Mouse (Mus musculus): ENCODE results near the gene Dmbt1.
A peak's percentile ranks its signal among the peaks of the same experiment; 100 is the strongest.
"Not testable (repeated sequence)": the region's sequence is repeated elsewhere in the genome, so short reads cannot be mapped to it uniquely, and the experiment has no call there.

Gene Dmbt1

GRCm38 (mm10) chr7:131054808-131055370, 23.0 kb downstream of the Dmbt1 start:
- no peak for DNase-seq

GRCm38 (mm10) chr7:131057918-131058317, 26.1 kb downstream of the Dmbt1 start:
- not testable (repeated sequence) for DNase-seq

- DNase-seq, result not testable (repeated sequence)
Measured at GRCm38 (mm10) chr7:131059808-131060207, 28.0 kb downstream of the Dmbt1 start.

GRCm38 (mm10) chr7:131062541-131062940, 30.7 kb downstream of the Dmbt1 start:
- DNase-seq, result no peak

- DNase-seq, result peak in 1 of 2 experiments; percentile 10
Measured at GRCm38 (mm10) chr7:131068191-131068590, 36.3 kb downstream of the Dmbt1 start.

GRCm38 (mm10) chr7:131073476-131073875, 41.6 kb downstream of the Dmbt1 start:
- not testable (repeated sequence) for DNase-seq

GRCm38 (mm10) chr7:131074098-131074497, 42.2 kb downstream of the Dmbt1 start:
- DNase-seq, result not testable (repeated sequence)

- DNase-seq, result no peak
Measured at GRCm38 (mm10) chr7:131075956-131076355, 44.1 kb downstream of the Dmbt1 start.

- DNase-seq, result not testable (repeated sequence)
Measured at GRCm38 (mm10) chr7:131082403-131082802, 50.5 kb downstream of the Dmbt1 start.

GRCm38 (mm10) chr7:131112486-131112885, 80.6 kb downstream of the Dmbt1 start:
- DNase-seq, result peak in 1 of 2 experiments; percentile 39

GRCm38 (mm10) chr7:131113676-131114075, 81.8 kb downstream of the Dmbt1 start:
- DNase-seq, result no peak

- no peak for DNase-seq
Measured at GRCm38 (mm10) chr7:131114434-131114833, 82.6 kb downstream of the Dmbt1 start.

- DNase-seq, result no peak
Measured at GRCm38 (mm10) chr7:131122210-131122807, 90.5 kb downstream of the Dmbt1 start.

GRCm38 (mm10) chr7:131130021-131130420, 98.2 kb downstream of the Dmbt1 start:
- no peak for DNase-seq

- no peak for DNase-seq
Measured at GRCm38 (mm10) chr7:131133181-131133580, 101.3 kb downstream of the Dmbt1 start.

- DNase-seq, result no peak
Measured at GRCm38 (mm10) chr7:131146214-131146613, 114.4 kb downstream of the Dmbt1 start, which contains the start of gene 4933402N03Rik. TSS of gene 4933402N03Rik (minus strand) at chr7:131146314.

GRCm38 (mm10) chr7:131150179-131150578, 118.3 kb downstream of the Dmbt1 start:
- no peak for DNase-seq

- no peak for DNase-seq
Measured at GRCm38 (mm10) chr7:131153044-131153443, 121.2 kb downstream of the Dmbt1 start.

GRCm38 (mm10) chr7:131162251-131162650, 130.4 kb downstream of the Dmbt1 start:
- DNase-seq, result no peak

- no peak for DNase-seq
Measured at GRCm38 (mm10) chr7:131167771-131168170, 135.9 kb downstream of the Dmbt1 start.

- no peak for DNase-seq
Measured at GRCm38 (mm10) chr7:131169099-131169498, 137.2 kb downstream of the Dmbt1 start.
